ENCODE assay signal across 15 mouse cellular contexts in genomic region chr7:99386811-99387210, GRCm38 (mm10).
"Had no signal": no experiment of that assay in that cellular context is flagged by ENCODE, and none has a peak within 500 bp of the region (broad histone marks: within the 10 kb centered on the region; RNA-seq: fewer than 3 reads in every experiment).

No protein-coding gene starts in this region.

- DNase-seq: kidney, postnatal 36 days; layer of hippocampus, adult 9-11 months; layer of hippocampus, postnatal 36 days; liver; lung, adult 2 months; lung, postnatal 36 days; right cerebral cortex, postnatal 4 days; spleen, adult 18-20 months; thymus, adult 18-20 months; thymus, postnatal 14 days had no signal

- H3K4me3 ChIP-seq: limb, embryonic 12.5 days; midbrain, embryonic 13.5 days; myocyte; neural tube, embryonic 13.5 days had no signal

- H3K27ac ChIP-seq: limb, embryonic 12.5 days; liver, embryonic 14.5 days; midbrain, embryonic 13.5 days; neural tube, embryonic 13.5 days had no signal

- H3K9me3 ChIP-seq: limb, embryonic 12.5 days; midbrain, embryonic 13.5 days; neural tube, embryonic 13.5 days had no signal

- H3K27me3 ChIP-seq: midbrain, embryonic 13.5 days; neural tube, embryonic 13.5 days had no signal
